ENCODE assay signal across 10 mouse cellular contexts in genomic region chr19:4309776-4310185, GRCm38 (mm10). TPM values are rescaled to one million over a fixed set of nuclear protein-coding genes. Genes with fewer than 3 reads are reported as not detected.
A peak's percentile ranks its signal among the peaks of the same experiment; 100 is the strongest.
DNase-seq lines count a peak whose midpoint lies in the region; ATAC-seq and TF ChIP-seq lines count a peak whose summit lies in the region.
"Had no signal": no experiment of that assay in that cellular context is flagged by ENCODE, and none has a peak within 500 bp of the region (broad histone marks: within the 10 kb centered on the region; RNA-seq: fewer than 3 reads in every experiment).

No protein-coding gene starts in this region.

- H3K79me2 ChIP-seq in CH12.LX (replicated peaks; ENCODE audit: control insufficient read depth, extremely low read depth, insufficient read depth, poor library complexity, severe bottlenecking), result peaks cover 11% of the 10 kb centered on the region

- no peak for TF ChIP-seq EP300 in CH12.LX (IDR thresholded peaks at IDR 0.05; ENCODE audit: low read length)

- H3K4me2 ChIP-seq in hindbrain, embryonic 11.5 days (replicated peaks; ENCODE audit: low read depth, low read length), result no peak overlapping the region
- no peak overlapping the region for H3K4me2 ChIP-seq in hindbrain, embryonic 16.5 days (ENCODE audit: low read length)
- 0 out of 2 replicates have a peak overlapping the region, but pooled peaks have one; percentile 26 for H3K4me2 ChIP-seq in CH12.LX (ENCODE audit: insufficient read depth, low read depth, poor library complexity, severe bottlenecking)
- H3K4me2 ChIP-seq in forebrain, embryonic 14.5 days (ENCODE audit: low read length), result no peak overlapping the region
- H3K4me2 ChIP-seq in kidney, embryonic 14.5 days (replicated peaks; ENCODE audit: low read depth, low read length), result no peak overlapping the region
- H3K4me2 ChIP-seq: embryonic facial prominence, embryonic 12.5 days had no signal

- no peaks in the 10 kb centered on the region for H3K36me3 ChIP-seq in hindbrain, embryonic 11.5 days (ENCODE audit: control insufficient read depth, insufficient read depth, low read length)
- H3K36me3 ChIP-seq in hindbrain, embryonic 16.5 days (ENCODE audit: control insufficient read depth, insufficient read depth, low read length), result 0 out of 2 replicates have a peak, but pooled peaks cover 2% of the 10 kb centered on the region
- peaks cover 0 to 13% of the 10 kb centered on the region in 2 experiments for H3K36me3 ChIP-seq in CH12.LX (replicated peaks in 1 of 2; ENCODE audit: control insufficient read depth in 1 of 2, insufficient read depth in 1 of 2, low read length in 1 of 2)
- peaks cover 9% of the 10 kb centered on the region for H3K36me3 ChIP-seq in forebrain, embryonic 14.5 days (ENCODE audit: control insufficient read depth, insufficient read depth, low read length)
- H3K36me3 ChIP-seq in kidney, embryonic 14.5 days (ENCODE audit: control insufficient read depth, insufficient read depth, low read length), result no peaks in the 10 kb centered on the region

- H3K9me3 ChIP-seq in hindbrain, embryonic 11.5 days (ENCODE audit: control insufficient read depth, low read length), result no peaks in the 10 kb centered on the region
- no peaks in the 10 kb centered on the region for H3K9me3 ChIP-seq in hindbrain, embryonic 16.5 days (ENCODE audit: control insufficient read depth, low read length)
- H3K9me3 ChIP-seq in CH12.LX (replicated peaks; ENCODE audit: low read length), result no peaks in the 10 kb centered on the region
- no peaks in the 10 kb centered on the region for H3K9me3 ChIP-seq in forebrain, embryonic 14.5 days (replicated peaks; ENCODE audit: control insufficient read depth, low read length)
- H3K9me3 ChIP-seq in kidney, embryonic 14.5 days (ENCODE audit: control insufficient read depth, low read length), result no peaks in the 10 kb centered on the region
- H3K9me3 ChIP-seq: embryonic facial prominence, embryonic 12.5 days had no signal

- H3K4me1 ChIP-seq in hindbrain, embryonic 11.5 days (replicated peaks; ENCODE audit: control insufficient read depth, insufficient read depth, low read length), result 0 out of 2 replicates have a peak, but pooled peaks cover 2% of the 10 kb centered on the region
- peaks cover 10% of the 10 kb centered on the region for H3K4me1 ChIP-seq in hindbrain, embryonic 16.5 days (ENCODE audit: control insufficient read depth, insufficient read depth, low read depth, low read length)
- H3K4me1 ChIP-seq in CH12.LX (ENCODE audit: control insufficient read depth in 1 of 2, insufficient read depth in 2 of 2), result peaks cover 14 to 24% of the 10 kb centered on the region in 2 experiments
- H3K4me1 ChIP-seq in forebrain, embryonic 14.5 days (ENCODE audit: control insufficient read depth, insufficient read depth, low read length), result peaks cover 6% of the 10 kb centered on the region
- peaks cover 5% of the 10 kb centered on the region for H3K4me1 ChIP-seq in kidney, embryonic 14.5 days (ENCODE audit: control insufficient read depth, insufficient read depth, low read length)

- no peaks in the 10 kb centered on the region for H3K27me3 ChIP-seq in hindbrain, embryonic 11.5 days (ENCODE audit: control insufficient read depth, insufficient read depth, low read length)
- H3K27me3 ChIP-seq in hindbrain, embryonic 16.5 days (replicated peaks; ENCODE audit: control insufficient read depth, insufficient read depth, low read length), result no peaks in the 10 kb centered on the region
- no peaks in the 10 kb centered on the region for H3K27me3 ChIP-seq in CH12.LX (replicated peaks)
- H3K27me3 ChIP-seq in forebrain, embryonic 14.5 days (replicated peaks; ENCODE audit: control insufficient read depth, insufficient read depth, low read length), result no peaks in the 10 kb centered on the region
- H3K27me3 ChIP-seq in kidney, embryonic 14.5 days (ENCODE audit: control insufficient read depth, insufficient read depth, low read length), result no peaks in the 10 kb centered on the region
- H3K27me3 ChIP-seq: embryonic facial prominence, embryonic 12.5 days had no signal

- TF ChIP-seq RAD21 in CH12.LX (IDR thresholded peaks at IDR 0.05; ENCODE audit: low read depth, low read length), result peak; percentile 94

- H3K9ac ChIP-seq in hindbrain, embryonic 11.5 days (ENCODE audit: low read depth, low read length), result no peak overlapping the region
- no peak overlapping the region for H3K9ac ChIP-seq in hindbrain, embryonic 16.5 days (ENCODE audit: low read depth, low read length)
- no peak overlapping the region for H3K9ac ChIP-seq in CH12.LX (ENCODE audit: insufficient read depth, low read depth)
- H3K9ac ChIP-seq in forebrain, embryonic 14.5 days (ENCODE audit: low read length), result no peak overlapping the region
- H3K9ac ChIP-seq in kidney, embryonic 14.5 days (ENCODE audit: low read depth, low read length), result no peak overlapping the region
- H3K9ac ChIP-seq: embryonic facial prominence, embryonic 12.5 days had no signal

- no peak overlapping the region for H3K27ac ChIP-seq in hindbrain, embryonic 11.5 days (ENCODE audit: low read depth, low read length)
- no peak overlapping the region for H3K27ac ChIP-seq in hindbrain, embryonic 16.5 days (ENCODE audit: low read depth, low read length)
- H3K27ac ChIP-seq in CH12.LX (ENCODE audit: insufficient read depth, low read depth), result no peak overlapping the region
- H3K27ac ChIP-seq in forebrain, embryonic 14.5 days (ENCODE audit: low read depth, low read length), result no peak overlapping the region
- H3K27ac ChIP-seq in kidney, embryonic 14.5 days (ENCODE audit: low read depth, low read length), result no peak overlapping the region
- H3K27ac ChIP-seq: embryonic facial prominence, embryonic 12.5 days; macrophage had no signal

- peak; percentile 51 to 92 for TF ChIP-seq CTCF in CH12.LX (conservative IDR thresholded peaks at IDR 0.05 in 1 of 2, IDR thresholded peaks at IDR 0.05 in 1 of 2; ENCODE audit: low read depth in 2 of 2, low read length in 2 of 2)

- 0 out of 2 replicates have a peak, but pooled peaks have one; percentile 19 for ATAC-seq in hindbrain, embryonic 11.5 days (ENCODE audit: low FRiP score)
- ATAC-seq in hindbrain, embryonic 16.5 days, result no peak
- ATAC-seq in forebrain, embryonic 14.5 days, result no peak
- peak; percentile 30; the same call in 1 of the 2 replicates for ATAC-seq in kidney, embryonic 14.5 days (ENCODE audit: low FRiP score, low TSS enrichment)
- peak; percentile 53; the same call in 1 of the 2 replicates for ATAC-seq in megakaryocyte-erythroid progenitor cell, adult 5-6 weeks (replicated peaks; ENCODE audit: low FRiP score, low TSS enrichment, poor library complexity, severe bottlenecking)

- H3K4me3 ChIP-seq in hindbrain, embryonic 11.5 days (ENCODE audit: low read depth, low read length), result no peak overlapping the region
- no peak overlapping the region for H3K4me3 ChIP-seq in hindbrain, embryonic 16.5 days (ENCODE audit: low read length)
- H3K4me3 ChIP-seq in CH12.LX (replicated peaks in 1 of 3; ENCODE audit: low read depth in 2 of 3, low read length in 2 of 3, poor library complexity in 1 of 3), result no peak overlapping the region
- no peak overlapping the region for H3K4me3 ChIP-seq in forebrain, embryonic 14.5 days (ENCODE audit: low read depth, low read length)
- no peak overlapping the region for H3K4me3 ChIP-seq in kidney, embryonic 14.5 days (ENCODE audit: low read length)
- H3K4me3 ChIP-seq: embryonic facial prominence, embryonic 12.5 days had no signal

- DNase-seq in hindbrain, embryonic 11.5 days (ENCODE audit: low spot score), result peak; percentile 78
- DNase-seq in CH12.LX (ENCODE audit: extremely low read depth), result peak; percentile 84
- peak; percentile 72 for DNase-seq in cerebellum, adult 11-12 months
- peak; percentile 85 for DNase-seq in forebrain, embryonic 14.5 days (ENCODE audit: low spot score)
- peak; percentile 53 for DNase-seq in yolk sac, embryonic 10.5 days (ENCODE audit: low spot score)

- no peak for TF ChIP-seq POLR2A in CH12.LX (IDR thresholded peaks at IDR 0.05; ENCODE audit: low read depth, low read length)

- in situ Hi-C loops in CH12.LX (cut with MboI; ENCODE audit: low pct_ligation_motif_present, low pct_unique_long_range_greater_than_20kb, low sequenced_read_pairs), result loop anchor here (5.0 kb wide), 1 partner anchor 52 kb away; no protein-coding TSS in a partner anchor

- dilution Hi-C loops in CH12.LX (cut with MboI; ENCODE audit: extremely low pct_ligation_motif_present, extremely low pct_unique_long_range_greater_than_20kb, low sequenced_read_pairs), result no loop called here

RNA-seq across cellular contexts. Expression of gene Grk2, which starts 3.8 kb away (rescaled TPM):
- 12.5 and 13.9 TPM in 2 replicates for polyA plus RNA-seq in hindbrain, embryonic 11.5 days (2014; fragmentation: Nextera tagmentation; extraction: Ambion mirVana)
- 27.3 and 28.3 TPM in 2 replicates for polyA plus RNA-seq in hindbrain, embryonic 16.5 days (2015; fragmentation: Nextera tagmentation; extraction: Ambion mirVana)
- total RNA-seq in CH12.LX (2012; rRNA removed), result 196 and 203 TPM in 2 replicates
- 118 and 119 TPM in 2 replicates for total RNA-seq in CH12.LX (2014; rRNA removed)
- polyA plus RNA-seq in CH12.LX (2012; ENCODE audit: insufficient read length, low read depth), result 191 and 193 TPM in 2 replicates
- 17.1 and 21.0 TPM in 2 replicates for polyA plus RNA-seq in forebrain, embryonic 14.5 days (2014; fragmentation: Nextera tagmentation; extraction: Ambion mirVana)
- 17.7 and 17.8 TPM in 2 replicates for polyA plus RNA-seq in kidney, embryonic 14.5 days (2014; fragmentation: Nextera tagmentation; extraction: Ambion mirVana)
- total RNA-seq in megakaryocyte-erythroid progenitor cell, adult 5-6 weeks (2014; fragmentation: Nextera tagmentation), result 103 and 118 TPM in 2 replicates
- 81.8 and 93.1 TPM in 2 replicates for total RNA-seq in megakaryocyte-erythroid progenitor cell, adult 5-6 weeks (2017)

RNA-seq across cellular contexts. Expression of gene Ankrd13d, which starts 26.8 kb away (rescaled TPM):
- 8.6 and 11.0 TPM in 2 replicates for polyA plus RNA-seq in hindbrain, embryonic 11.5 days (2014; fragmentation: Nextera tagmentation; extraction: Ambion mirVana)
- 69.0 and 85.3 TPM in 2 replicates for polyA plus RNA-seq in hindbrain, embryonic 16.5 days (2015; fragmentation: Nextera tagmentation; extraction: Ambion mirVana)
- total RNA-seq in CH12.LX (2012; rRNA removed), result 53.6 and 55.1 TPM in 2 replicates
- 3.8 and 5.6 TPM in 2 replicates for total RNA-seq in CH12.LX (2014; rRNA removed)
- polyA plus RNA-seq in CH12.LX (2012; ENCODE audit: insufficient read length, low read depth), result 13.2 and 17.3 TPM in 2 replicates
- polyA plus RNA-seq in forebrain, embryonic 14.5 days (2014; fragmentation: Nextera tagmentation; extraction: Ambion mirVana), result 16.3 and 23.9 TPM in 2 replicates
- 5.2 and 8.3 TPM in 2 replicates for polyA plus RNA-seq in kidney, embryonic 14.5 days (2014; fragmentation: Nextera tagmentation; extraction: Ambion mirVana)
- total RNA-seq in megakaryocyte-erythroid progenitor cell, adult 5-6 weeks (2014; fragmentation: Nextera tagmentation), result 1.0 and 2.2 TPM in 2 replicates
- total RNA-seq in megakaryocyte-erythroid progenitor cell, adult 5-6 weeks (2017), result 0.61 TPM in 1 of 2 replicates, not detected in the other

RNA-seq across cellular contexts. Expression of gene Ssh3, which starts 40.8 kb away (rescaled TPM):
- polyA plus RNA-seq in hindbrain, embryonic 11.5 days (2014; fragmentation: Nextera tagmentation; extraction: Ambion mirVana), result 2.8 and 3.9 TPM in 2 replicates
- polyA plus RNA-seq in hindbrain, embryonic 16.5 days (2015; fragmentation: Nextera tagmentation; extraction: Ambion mirVana), result 19.9 and 21.2 TPM in 2 replicates
- 30.0 and 33.4 TPM in 2 replicates for total RNA-seq in CH12.LX (2012; rRNA removed)
- 5.6 and 6.9 TPM in 2 replicates for total RNA-seq in CH12.LX (2014; rRNA removed)
- polyA plus RNA-seq in CH12.LX (2012; ENCODE audit: insufficient read length, low read depth), result 12.3 and 13.2 TPM in 2 replicates
- 4.0 and 4.3 TPM in 2 replicates for polyA plus RNA-seq in forebrain, embryonic 14.5 days (2014; fragmentation: Nextera tagmentation; extraction: Ambion mirVana)
- polyA plus RNA-seq in kidney, embryonic 14.5 days (2014; fragmentation: Nextera tagmentation; extraction: Ambion mirVana), result 10.7 and 13.0 TPM in 2 replicates
- total RNA-seq in megakaryocyte-erythroid progenitor cell, adult 5-6 weeks (2014; fragmentation: Nextera tagmentation), result 5.9 and 27.6 TPM in 2 replicates
- 7.0 and 8.6 TPM in 2 replicates for total RNA-seq in megakaryocyte-erythroid progenitor cell, adult 5-6 weeks (2017)

Comparison
In these comparisons a context has a peak if more than half of its experiments do, and no peak if none do; other contexts are left out.
1. ATAC-seq: peak in hindbrain, embryonic 11.5 days (single experiment), kidney, embryonic 14.5 days (single experiment) and megakaryocyte-erythroid progenitor cell, adult 5-6 weeks (single experiment); none in hindbrain, embryonic 16.5 days (single experiment) and forebrain, embryonic 14.5 days (single experiment).
2. Peak in every context shown above with its lines, with median percentiles within 50 percentile points of each other: DNase-seq.